Mouse (Mus musculus) G1E (cell line): Measurements from ENCODE around the gene AU022252.

Experiments
- CTCF ChIP-seq: IDR thresholded peaks from 2 replicates; pipeline ENCODE4 v1.5.1; 2012; ENCODE audit warnings: low read depth, low read length, inconsistent platforms, mixed read lengths
- GATA1 ChIP-seq: IDR thresholded peaks from 2 replicates; pipeline ENCODE4 v1.6.1; 2012; ENCODE audit warnings: borderline replicate concordance, low read length, inconsistent platforms, mixed read lengths
- GATA2 ChIP-seq: IDR thresholded peaks from 2 replicates; pipeline ENCODE4 v1.6.1; 2012; ENCODE audit warnings: low read depth, low read length, inconsistent platforms, borderline replicate concordance
- POLR2AphosphoS5 ChIP-seq: IDR thresholded peaks from 2 replicates; pipeline ENCODE4 v1.6.1; 2012; ENCODE audit warnings: low read depth, low read length, inconsistent platforms; ENCODE audit not compliant: insufficient replicate concordance
- TAL1 ChIP-seq: conservative IDR thresholded peaks from 2 replicates; pipeline ENCODE4 v1.6.1; 2012; ENCODE audit warnings: low read depth, low read length, inconsistent platforms, mixed read lengths

GRCm38 (mm10) chr4:119172919-119173650, 59.4 kb downstream of the AU022252 start:
- TF ChIP-seq CTCF (no peak), POLR2AphosphoS5 (no peak), GATA2 (no peak), GATA1 (no peak), TAL1 (no peak)
